Mouse (Mus musculus): Measurements from ENCODE around the gene Slc25a26. TPM values are rescaled to one million over a fixed set of nuclear protein-coding genes. Genes with fewer than 3 reads are reported as not detected.

Slc25a26 gene
- polyA plus RNA-seq, 1 experiment from 2014 or later = 6.9 TPM

DNA sequence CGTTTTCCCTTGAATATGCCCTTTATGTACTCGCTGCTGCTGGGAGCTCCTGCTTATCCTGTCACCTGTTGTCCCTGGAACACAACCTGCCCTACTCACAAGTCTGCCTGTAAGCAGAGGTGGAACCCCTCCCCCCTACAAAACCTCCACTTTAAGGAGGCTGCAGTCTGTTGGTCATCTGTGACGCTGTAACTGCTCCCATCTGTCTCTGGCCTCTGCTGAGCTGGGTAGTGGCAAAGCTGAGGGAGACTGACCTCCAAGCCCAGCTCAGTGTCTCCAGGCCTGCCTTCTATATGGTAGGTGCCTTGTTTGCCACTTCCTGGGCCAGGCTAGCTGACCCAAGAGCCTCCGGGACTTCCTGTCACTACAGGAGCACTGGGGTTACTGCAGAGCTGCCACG, 101.7 kb downstream of the Slc25a26 start:
- WGBS = 72% methylated on average over 5 of the region's 5 CpGs
- Histone ChIP-seq H3K9ac (replicated peaks; ENCODE audit: low read depth, low read length) (no peak overlapping the region), H3K4me2 (ENCODE audit: low read depth, low read length) (no peak overlapping the region), H3K4me1 (ENCODE audit: control insufficient read depth, insufficient read depth, low read length) (no peaks in the 10 kb centered on the region), H3K27ac (ENCODE audit: low read depth, low read length) (no peak overlapping the region), H3K36me3 (ENCODE audit: control insufficient read depth, insufficient read depth, low read length) (no peaks in the 10 kb centered on the region; the same call in 1 of the 2 replicates), H3K4me3 (ENCODE audit: low read depth, low read length) (no peak overlapping the region), H3K9me3 (ENCODE audit: control insufficient read depth, low read length) (no peaks in the 10 kb centered on the region), H3K27me3 (ENCODE audit: control insufficient read depth, insufficient read depth, low read length) (no peaks in the 10 kb centered on the region)
- no peak for ATAC-seq (ENCODE audit: low read depth)

GRCm38 (mm10) chr6:94604072-94604471, 103.9 kb downstream of the Slc25a26 start:
- Histone ChIP-seq H3K4me1 (ENCODE audit: control insufficient read depth, insufficient read depth, low read length) (no peaks in the 10 kb centered on the region), H3K9ac (replicated peaks; ENCODE audit: low read depth, low read length) (no peak overlapping the region), H3K4me3 (ENCODE audit: low read depth, low read length) (no peak overlapping the region), H3K4me2 (ENCODE audit: low read depth, low read length) (no peak overlapping the region), H3K27me3 (ENCODE audit: control insufficient read depth, insufficient read depth, low read length) (no peaks in the 10 kb centered on the region), H3K36me3 (ENCODE audit: control insufficient read depth, insufficient read depth, low read length) (no peaks in the 10 kb centered on the region; the same call in 1 of the 2 replicates), H3K9me3 (ENCODE audit: control insufficient read depth, low read length) (no peaks in the 10 kb centered on the region), H3K27ac (ENCODE audit: low read depth, low read length) (no peak overlapping the region)
- WGBS = 52% methylated on average over 3 of the region's 3 CpGs
- no peak for ATAC-seq (ENCODE audit: low read depth)

DNA sequence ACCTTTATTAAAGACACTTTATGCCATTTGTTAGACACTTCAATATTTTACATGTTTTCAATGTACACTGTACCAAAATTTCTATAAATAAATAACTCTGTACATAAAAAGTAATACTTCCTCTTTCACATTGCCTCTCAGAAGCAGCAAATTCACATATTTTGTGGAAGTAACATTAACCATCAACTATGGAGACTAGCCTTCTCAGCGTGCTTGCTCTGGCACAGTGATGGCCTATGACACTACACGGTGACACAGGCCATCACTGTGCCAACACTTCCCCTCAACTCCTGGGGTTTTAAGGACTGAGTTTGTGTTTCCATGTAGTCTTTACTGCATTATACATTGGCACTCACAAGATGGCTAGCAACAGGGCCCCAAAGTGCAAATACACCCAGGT, 104.4 kb downstream of the Slc25a26 start:
- H3K4me1 ChIP-seq (ENCODE audit: control insufficient read depth, insufficient read depth, low read length) = no peaks in the 10 kb centered on the region
- H3K27me3 ChIP-seq (ENCODE audit: control insufficient read depth, insufficient read depth, low read length) = no peaks in the 10 kb centered on the region
- no peak overlapping the region for H3K27ac ChIP-seq (ENCODE audit: low read depth, low read length)
- ATAC-seq (ENCODE audit: low read depth) = no peak
- H3K9ac ChIP-seq (replicated peaks; ENCODE audit: low read depth, low read length) = no peak overlapping the region
- no peak overlapping the region for H3K4me3 ChIP-seq (ENCODE audit: low read depth, low read length)
- no peak overlapping the region for H3K4me2 ChIP-seq (ENCODE audit: low read depth, low read length)
- H3K9me3 ChIP-seq (ENCODE audit: control insufficient read depth, low read length) = no peaks in the 10 kb centered on the region
- 89% methylated on average over 2 of the region's 2 CpGs for WGBS
- no peaks in the 10 kb centered on the region; the same call in 1 of the 2 replicates for H3K36me3 ChIP-seq (ENCODE audit: control insufficient read depth, insufficient read depth, low read length)

- Histone ChIP-seq H3K4me2 (ENCODE audit: low read depth, low read length) (no peak overlapping the region), H3K27ac (ENCODE audit: low read depth, low read length) (no peak overlapping the region), H3K4me3 (ENCODE audit: low read depth, low read length) (no peak overlapping the region), H3K9me3 (ENCODE audit: control insufficient read depth, low read length) (no peaks in the 10 kb centered on the region), H3K9ac (replicated peaks; ENCODE audit: low read depth, low read length) (no peak overlapping the region), H3K36me3 (ENCODE audit: control insufficient read depth, insufficient read depth, low read length) (peaks cover 9% of the 10 kb centered on the region; the same call in 1 of the 2 replicates), H3K27me3 (ENCODE audit: control insufficient read depth, insufficient read depth, low read length) (no peaks in the 10 kb centered on the region), H3K4me1 (ENCODE audit: control insufficient read depth, insufficient read depth, low read length) (no peaks in the 10 kb centered on the region)
- WGBS = 80% methylated on average over 6 of the region's 6 CpGs
- ATAC-seq (ENCODE audit: low read depth) = no peak
Measured at GRCm38 (mm10) chr6:94613235-94613895, 113.2 kb downstream of the Slc25a26 start.

DNA sequence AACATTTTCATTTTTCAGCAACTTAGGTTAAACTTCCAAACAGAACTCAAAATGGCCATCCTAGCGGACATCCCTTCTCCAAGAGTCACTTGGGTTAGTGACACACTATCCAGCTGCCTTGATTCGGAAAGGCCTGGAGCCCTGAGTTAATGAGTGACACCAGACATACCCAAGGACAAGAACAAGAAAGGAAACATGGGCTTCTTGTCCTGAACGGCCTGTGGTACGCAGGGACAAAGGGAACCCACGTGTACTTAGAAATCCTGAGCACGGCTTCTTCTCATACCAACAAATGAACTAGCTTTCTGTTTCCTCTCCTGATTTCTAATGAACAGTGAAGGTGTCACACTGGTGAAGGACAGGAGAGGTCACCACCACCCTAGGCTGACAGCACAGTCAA, 114.2 kb downstream of the Slc25a26 start:
- H3K27ac ChIP-seq (ENCODE audit: low read depth, low read length) = no peak overlapping the region
- no peak overlapping the region for H3K9ac ChIP-seq (replicated peaks; ENCODE audit: low read depth, low read length)
- H3K4me3 ChIP-seq (ENCODE audit: low read depth, low read length) = no peak overlapping the region
- H3K9me3 ChIP-seq (ENCODE audit: control insufficient read depth, low read length) = no peaks in the 10 kb centered on the region
- no peak for ATAC-seq (ENCODE audit: low read depth)
- H3K4me1 ChIP-seq (ENCODE audit: control insufficient read depth, insufficient read depth, low read length) = no peaks in the 10 kb centered on the region
- peaks cover 9% of the 10 kb centered on the region; the same call in 1 of the 2 replicates for H3K36me3 ChIP-seq (ENCODE audit: control insufficient read depth, insufficient read depth, low read length)
- 94% methylated on average over 6 of the region's 6 CpGs for WGBS
- no peaks in the 10 kb centered on the region for H3K27me3 ChIP-seq (ENCODE audit: control insufficient read depth, insufficient read depth, low read length)
- H3K4me2 ChIP-seq (ENCODE audit: low read depth, low read length) = no peak overlapping the region

GRCm38 (mm10) chr6:94615936-94616335, 115.8 kb downstream of the Slc25a26 start:
- 82% methylated on average over 4 of the region's 4 CpGs for WGBS
- H3K4me2 ChIP-seq (ENCODE audit: low read depth, low read length) = no peak overlapping the region
- no peak for ATAC-seq (ENCODE audit: low read depth)
- no peak overlapping the region for H3K9ac ChIP-seq (replicated peaks; ENCODE audit: low read depth, low read length)
- no peak overlapping the region for H3K27ac ChIP-seq (ENCODE audit: low read depth, low read length)
- no peaks in the 10 kb centered on the region for H3K27me3 ChIP-seq (ENCODE audit: control insufficient read depth, insufficient read depth, low read length)
- H3K9me3 ChIP-seq (ENCODE audit: control insufficient read depth, low read length) = no peaks in the 10 kb centered on the region
- H3K4me1 ChIP-seq (ENCODE audit: control insufficient read depth, insufficient read depth, low read length) = no peaks in the 10 kb centered on the region
- peaks cover 12% of the 10 kb centered on the region; the same call in 1 of the 2 replicates for H3K36me3 ChIP-seq (ENCODE audit: control insufficient read depth, insufficient read depth, low read length)
- H3K4me3 ChIP-seq (ENCODE audit: low read depth, low read length) = no peak overlapping the region

GRCm38 (mm10) chr6:94618671-94619070, 118.5 kb downstream of the Slc25a26 start:
- ATAC-seq (ENCODE audit: low read depth) = no peak
- no peak overlapping the region for H3K27ac ChIP-seq (ENCODE audit: low read depth, low read length)
- H3K4me3 ChIP-seq (ENCODE audit: low read depth, low read length) = no peak overlapping the region
- H3K27me3 ChIP-seq (ENCODE audit: control insufficient read depth, insufficient read depth, low read length) = no peaks in the 10 kb centered on the region
- no peak overlapping the region for H3K9ac ChIP-seq (replicated peaks; ENCODE audit: low read depth, low read length)
- H3K9me3 ChIP-seq (ENCODE audit: control insufficient read depth, low read length) = no peaks in the 10 kb centered on the region
- H3K36me3 ChIP-seq (ENCODE audit: control insufficient read depth, insufficient read depth, low read length) = peaks cover 13% of the 10 kb centered on the region; the same call in 1 of the 2 replicates
- WGBS = 80% methylated on average over 5 of the region's 5 CpGs
- H3K4me2 ChIP-seq (ENCODE audit: low read depth, low read length) = no peak overlapping the region
- no peaks in the 10 kb centered on the region for H3K4me1 ChIP-seq (ENCODE audit: control insufficient read depth, insufficient read depth, low read length)

DNA sequence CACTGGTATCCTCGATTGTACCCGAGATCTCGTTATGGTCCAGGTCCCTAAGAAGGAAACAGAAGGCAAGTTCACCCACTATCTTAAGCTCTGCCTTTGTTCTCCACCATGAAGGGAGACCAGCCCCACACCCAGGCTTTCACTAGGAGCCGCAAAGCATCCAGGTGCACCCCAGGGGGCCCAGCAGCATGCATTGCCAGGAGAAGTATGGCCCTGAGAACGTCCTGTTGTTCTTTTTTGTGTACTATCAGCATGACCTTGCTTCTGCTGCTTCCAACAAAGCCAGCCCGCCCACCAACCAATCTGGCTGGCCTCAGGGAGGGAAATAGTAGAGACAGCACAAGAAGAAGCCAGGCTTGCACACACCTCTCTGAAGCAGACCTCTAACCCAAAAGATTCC, 120.2 kb downstream of the Slc25a26 start:
- Histone ChIP-seq H3K36me3 (ENCODE audit: control insufficient read depth, insufficient read depth, low read length) (peaks cover 13% of the 10 kb centered on the region; the same call in 1 of the 2 replicates), H3K9me3 (ENCODE audit: control insufficient read depth, low read length) (no peaks in the 10 kb centered on the region), H3K27me3 (ENCODE audit: control insufficient read depth, insufficient read depth, low read length) (no peaks in the 10 kb centered on the region), H3K4me2 (ENCODE audit: low read depth, low read length) (no peak overlapping the region), H3K9ac (replicated peaks; ENCODE audit: low read depth, low read length) (no peak overlapping the region), H3K4me3 (ENCODE audit: low read depth, low read length) (no peak overlapping the region), H3K27ac (ENCODE audit: low read depth, low read length) (no peak overlapping the region), H3K4me1 (ENCODE audit: control insufficient read depth, insufficient read depth, low read length) (no peaks in the 10 kb centered on the region)
- ATAC-seq (ENCODE audit: low read depth) = no peak
- WGBS = 73% methylated on average over 6 of the region's 6 CpGs

GRCm38 (mm10) chr6:94620801-94621301, 120.7 kb downstream of the Slc25a26 start:
- no peak overlapping the region for H3K27ac ChIP-seq (ENCODE audit: low read depth, low read length)
- H3K4me2 ChIP-seq (ENCODE audit: low read depth, low read length) = no peak overlapping the region
- no peaks in the 10 kb centered on the region for H3K27me3 ChIP-seq (ENCODE audit: control insufficient read depth, insufficient read depth, low read length)
- WGBS = 85% methylated on average over 9 of the region's 9 CpGs
- no peaks in the 10 kb centered on the region for H3K4me1 ChIP-seq (ENCODE audit: control insufficient read depth, insufficient read depth, low read length)
- peaks cover 13% of the 10 kb centered on the region; the same call in 1 of the 2 replicates for H3K36me3 ChIP-seq (ENCODE audit: control insufficient read depth, insufficient read depth, low read length)
- H3K9ac ChIP-seq (replicated peaks; ENCODE audit: low read depth, low read length) = no peak overlapping the region
- no peak for ATAC-seq (ENCODE audit: low read depth)
- H3K9me3 ChIP-seq (ENCODE audit: control insufficient read depth, low read length) = no peaks in the 10 kb centered on the region
- H3K4me3 ChIP-seq (ENCODE audit: low read depth, low read length) = no peak overlapping the region
